Mouse (Mus musculus): Measurements from ENCODE around the gene Myo15b. TPM values are rescaled to one million over a fixed set of nuclear protein-coding genes. Genes with fewer than 3 reads are reported as not detected.

Myo15b gene
- polyA plus RNA-seq, 1 experiment from 2014 or later: 0.45 TPM

GRCm38 (mm10) chr11:115903384-115904230, 45.4 kb downstream of the Myo15b start:
- Histone ChIP-seq H3K27me3 (no peaks in the 10 kb centered on the region), H3K27ac (replicated peaks) (peak overlapping the region; percentile 97), H3K4me2 (peak overlapping the region; percentile 79), H3K36me3 (replicated peaks) (peaks cover 51% of the 10 kb centered on the region), H3K4me1 (replicated peaks) (peaks cover 94% of the 10 kb centered on the region), H3K9me3 (replicated peaks) (no peaks in the 10 kb centered on the region), H3K4me3 (replicated peaks) (peak overlapping the region; percentile 67), H3K9ac (peak overlapping the region; percentile 81)
- 18% methylated on average over 11 of the region's 11 CpGs for WGBS (ENCODE audit: insufficient replicate concordance)
- ATAC-seq (ENCODE audit: insufficient read depth): peak; percentile 85

GRCm38 (mm10) chr11:115904231-115904955, 46.2 kb downstream of the Myo15b start:
- Histone ChIP-seq H3K4me2 (peak overlapping the region; percentile 79), H3K36me3 (replicated peaks) (peaks cover 54% of the 10 kb centered on the region), H3K9ac (peak overlapping the region; percentile 81), H3K9me3 (replicated peaks) (no peaks in the 10 kb centered on the region), H3K4me1 (replicated peaks) (peaks cover 94% of the 10 kb centered on the region), H3K27me3 (no peaks in the 10 kb centered on the region), H3K27ac (replicated peaks) (peak overlapping the region; percentile 97), H3K4me3 (replicated peaks) (peak overlapping the region; percentile 67)
- 45% methylated on average over 8 of the region's 8 CpGs for WGBS (ENCODE audit: insufficient replicate concordance)
- no peak for ATAC-seq (ENCODE audit: insufficient read depth)

GRCm38 (mm10) chr11:115904956-115905790, 47.0 kb downstream of the Myo15b start:
- ATAC-seq (ENCODE audit: insufficient read depth): no peak
- 80% methylated on average over 16 of the region's 16 CpGs for WGBS (ENCODE audit: insufficient replicate concordance)
- Histone ChIP-seq H3K4me2 (peak overlapping the region; percentile 79), H3K36me3 (replicated peaks) (peaks cover 60% of the 10 kb centered on the region), H3K9ac (peak overlapping the region; percentile 81), H3K27ac (replicated peaks) (peak overlapping the region; percentile 97), H3K4me1 (replicated peaks) (peaks cover 92% of the 10 kb centered on the region), H3K9me3 (replicated peaks) (no peaks in the 10 kb centered on the region), H3K4me3 (replicated peaks) (0 out of 2 replicates have a peak overlapping the region, but pooled peaks have one; percentile 67), H3K27me3 (no peaks in the 10 kb centered on the region)

GRCm38 (mm10) chr11:115906116-115906515, 47.9 kb downstream of the Myo15b start:
- no peaks in the 10 kb centered on the region for H3K9me3 ChIP-seq (replicated peaks)
- 84% methylated on average over 3 of the region's 3 CpGs for WGBS (ENCODE audit: insufficient replicate concordance)
- no peak for ATAC-seq (ENCODE audit: insufficient read depth)
- peak overlapping the region; percentile 81 for H3K9ac ChIP-seq
- H3K4me1 ChIP-seq (replicated peaks): peaks cover 92% of the 10 kb centered on the region
- H3K4me2 ChIP-seq: no peak overlapping the region
- peaks cover 63% of the 10 kb centered on the region for H3K36me3 ChIP-seq (replicated peaks)
- H3K27me3 ChIP-seq: no peaks in the 10 kb centered on the region
- no peak overlapping the region for H3K4me3 ChIP-seq (replicated peaks)
- H3K27ac ChIP-seq (replicated peaks): peak overlapping the region; percentile 97

- no peaks in the 10 kb centered on the region for H3K9me3 ChIP-seq (replicated peaks)
- H3K9ac ChIP-seq: no peak overlapping the region
- peak overlapping the region; percentile 97 for H3K27ac ChIP-seq (replicated peaks)
- no peaks in the 10 kb centered on the region for H3K27me3 ChIP-seq
- peaks cover 92% of the 10 kb centered on the region for H3K4me1 ChIP-seq (replicated peaks)
- no peak overlapping the region for H3K4me2 ChIP-seq
- H3K4me3 ChIP-seq (replicated peaks): no peak overlapping the region
- WGBS (ENCODE audit: insufficient replicate concordance): 88% methylated on average over 5 of the region's 5 CpGs
- peaks cover 63% of the 10 kb centered on the region for H3K36me3 ChIP-seq (replicated peaks)
- no peak for ATAC-seq (ENCODE audit: insufficient read depth)
Observed at GRCm38 (mm10) chr11:115906521-115906920, 48.3 kb downstream of the Myo15b start.

GRCm38 (mm10) chr11:115911134-115911561, 52.9 kb downstream of the Myo15b start:
- Histone ChIP-seq H3K27me3 (no peaks in the 10 kb centered on the region), H3K27ac (replicated peaks) (peak overlapping the region; percentile 92), H3K4me1 (replicated peaks) (peaks cover 71% of the 10 kb centered on the region), H3K4me2 (peak overlapping the region; percentile 58), H3K9me3 (replicated peaks) (no peaks in the 10 kb centered on the region), H3K4me3 (replicated peaks) (no peak overlapping the region; the same call in 1 of the 2 replicates), H3K36me3 (replicated peaks) (peaks cover 63% of the 10 kb centered on the region), H3K9ac (peak overlapping the region; percentile 50)
- WGBS (ENCODE audit: insufficient replicate concordance): 15% methylated on average over 5 of the region's 5 CpGs
- ATAC-seq (ENCODE audit: insufficient read depth): peak; percentile 88

- Histone ChIP-seq H3K27me3 (no peaks in the 10 kb centered on the region), H3K36me3 (replicated peaks) (peaks cover 63% of the 10 kb centered on the region), H3K4me3 (replicated peaks) (no peak within 1 kb of the TSS; the same call in none of the 2 replicates), H3K9me3 (replicated peaks) (no peaks in the 10 kb centered on the region), H3K27ac (replicated peaks) (peak within 1 kb of the TSS; percentile 92), H3K4me1 (replicated peaks) (peaks cover 69% of the 10 kb centered on the region), H3K9ac (peak within 1 kb of the TSS; percentile 50), H3K4me2 (peak within 1 kb of the TSS; percentile 58)
- peak; percentile 74 for ATAC-seq (ENCODE audit: insufficient read depth)
- WGBS (ENCODE audit: insufficient replicate concordance): 18% methylated on average over 11 of the region's 11 CpGs
Observed at GRCm38 (mm10) chr11:115911632-115912376, 53.6 kb downstream of the Myo15b start, which contains the start of gene Smim6. Smim6 (plus strand) TSS chr11:115912017.

GRCm38 (mm10) chr11:115916579-115916978, 58.4 kb downstream of the Myo15b start:
- 81% methylated on average over 4 of the region's 4 CpGs for WGBS (ENCODE audit: insufficient replicate concordance)
- peaks cover 40% of the 10 kb centered on the region for H3K4me1 ChIP-seq (replicated peaks)
- no peak overlapping the region for H3K4me2 ChIP-seq
- no peak overlapping the region for H3K4me3 ChIP-seq (replicated peaks)
- no peaks in the 10 kb centered on the region for H3K9me3 ChIP-seq (replicated peaks)
- no peak overlapping the region; the same call in 1 of the 2 replicates for H3K9ac ChIP-seq
- H3K27ac ChIP-seq (replicated peaks): no peak overlapping the region; the same call in 1 of the 2 replicates
- no peak for ATAC-seq (ENCODE audit: insufficient read depth)
- peaks cover 35% of the 10 kb centered on the region for H3K36me3 ChIP-seq (replicated peaks)
- no peaks in the 10 kb centered on the region for H3K27me3 ChIP-seq

- H3K4me3 ChIP-seq (replicated peaks): no peak overlapping the region
- no peak overlapping the region for H3K4me2 ChIP-seq
- peaks cover 21% of the 10 kb centered on the region for H3K4me1 ChIP-seq (replicated peaks)
- no peak overlapping the region for H3K9ac ChIP-seq
- ATAC-seq (ENCODE audit: insufficient read depth): no peak
- H3K9me3 ChIP-seq (replicated peaks): no peaks in the 10 kb centered on the region
- 78% methylated on average over 5 of the region's 5 CpGs for WGBS (ENCODE audit: insufficient replicate concordance)
- 0 out of 2 replicates have a peak overlapping the region, but pooled peaks have one; percentile 9 for H3K27ac ChIP-seq (replicated peaks)
- H3K27me3 ChIP-seq: no peaks in the 10 kb centered on the region
- H3K36me3 ChIP-seq (replicated peaks): peaks cover 45% of the 10 kb centered on the region
Observed at GRCm38 (mm10) chr11:115918637-115919036, 60.4 kb downstream of the Myo15b start.

- peaks cover 43% of the 10 kb centered on the region for H3K36me3 ChIP-seq (replicated peaks)
- no peak overlapping the region for H3K9ac ChIP-seq
- 87% methylated on average over 5 of the region's 5 CpGs for WGBS (ENCODE audit: insufficient replicate concordance)
Observed at GRCm38 (mm10) chr11:115919073-115919472, 60.9 kb downstream of the Myo15b start.

More at GRCm38 (mm10) chr11:115919073-115919472, 60.9 kb downstream of the Myo15b start:
- no peaks in the 10 kb centered on the region for H3K27me3 ChIP-seq
- H3K4me2 ChIP-seq: no peak overlapping the region
- peaks cover 21% of the 10 kb centered on the region for H3K4me1 ChIP-seq (replicated peaks)
- no peaks in the 10 kb centered on the region for H3K9me3 ChIP-seq (replicated peaks)
- no peak for ATAC-seq (ENCODE audit: insufficient read depth)
- no peak overlapping the region for H3K4me3 ChIP-seq (replicated peaks)
- H3K27ac ChIP-seq (replicated peaks): 0 out of 2 replicates have a peak overlapping the region, but pooled peaks have one; percentile 9
